Mouse (Mus musculus): ENCODE results near the gene Olfr90.
"Not testable (repeated sequence)": the region's sequence is repeated elsewhere in the genome, so short reads cannot be mapped to it uniquely, and the experiment has no call there.

The Olfr90 gene

DNA sequence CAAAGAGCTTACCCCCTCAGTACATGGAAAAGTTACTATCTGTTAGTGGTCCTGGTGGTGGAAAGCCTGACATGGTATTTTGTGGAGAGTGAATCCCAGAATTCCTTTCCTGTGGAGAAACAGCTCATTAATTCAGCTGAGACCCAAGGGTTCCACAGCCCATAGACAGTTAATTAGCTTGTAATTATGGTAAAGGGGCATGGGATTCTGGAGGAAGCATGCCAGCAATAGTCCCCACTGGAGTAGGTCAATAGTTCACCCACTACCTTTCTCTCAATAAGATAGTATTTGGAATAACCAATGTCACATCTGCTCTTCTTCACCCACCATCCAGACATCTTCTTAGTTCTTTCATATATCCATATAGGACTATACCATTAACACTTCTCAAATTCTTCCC, at the start of gene Olfr90:
Gene Olfr90 (minus strand): TSS at position 101 of the 400 bp plus-strand sequence.
- DNase-seq, result no peak

- DNase-seq, result not testable (repeated sequence)
Observed at GRCm38 (mm10) chr17:37131366-37131765, 43.1 kb upstream of the Olfr90 start.

DNA sequence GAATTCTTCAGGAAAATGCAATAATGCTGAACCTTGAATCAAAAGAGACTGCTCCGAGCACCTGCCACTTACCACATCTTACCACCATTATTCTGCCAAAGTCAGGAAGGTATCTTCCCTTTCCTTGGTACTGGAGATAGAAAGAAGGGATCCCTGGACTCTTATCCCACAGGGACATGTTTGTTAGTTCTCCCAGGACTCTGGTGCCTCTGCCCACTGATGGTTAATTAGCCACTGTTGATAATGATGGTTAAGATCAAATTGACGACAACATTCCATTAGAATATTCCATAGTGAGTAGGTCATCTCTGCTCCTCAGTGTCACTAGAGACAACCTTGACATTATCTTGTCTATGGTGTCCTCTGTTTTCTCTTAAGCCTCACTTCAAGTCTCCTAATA, 31.7 kb upstream of the Olfr90 start, which contains the start of gene Olfr92:
Gene Olfr92 (minus strand): TSS at position 101 of the 400 bp plus-strand sequence.
- DNase-seq, result no peak

GRCm38 (mm10) chr17:37098178-37098577, 9.9 kb upstream of the Olfr90 start, which contains the start of gene Olfr91:
TSS of gene Olfr91 (minus strand) at chr17:37098278.
- no peak for DNase-seq

DNA sequence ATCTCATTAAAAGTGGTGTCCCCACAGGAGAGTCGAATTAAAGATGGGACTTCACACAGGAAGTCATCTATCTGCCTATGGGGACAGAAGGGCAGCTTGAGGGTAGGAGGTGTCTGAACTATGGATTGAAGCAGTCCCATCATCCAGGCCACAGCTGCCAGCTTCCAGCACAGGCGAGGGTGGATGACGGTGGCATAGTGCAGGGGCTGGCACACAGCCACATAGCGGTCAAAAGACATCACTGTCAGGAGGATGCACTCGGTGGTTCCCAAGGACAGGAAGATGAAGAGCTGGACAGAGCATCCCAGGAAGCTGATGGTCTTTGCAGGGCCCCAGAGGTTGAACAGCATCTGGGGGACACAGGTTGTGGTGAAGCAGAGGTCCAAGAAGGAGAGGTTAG, 5.0 kb upstream of the Olfr90 start:
- no peak for DNase-seq

GRCm38 (mm10) chr17:37092198-37092597, 3.9 kb upstream of the Olfr90 start:
- no peak for DNase-seq

DNA sequence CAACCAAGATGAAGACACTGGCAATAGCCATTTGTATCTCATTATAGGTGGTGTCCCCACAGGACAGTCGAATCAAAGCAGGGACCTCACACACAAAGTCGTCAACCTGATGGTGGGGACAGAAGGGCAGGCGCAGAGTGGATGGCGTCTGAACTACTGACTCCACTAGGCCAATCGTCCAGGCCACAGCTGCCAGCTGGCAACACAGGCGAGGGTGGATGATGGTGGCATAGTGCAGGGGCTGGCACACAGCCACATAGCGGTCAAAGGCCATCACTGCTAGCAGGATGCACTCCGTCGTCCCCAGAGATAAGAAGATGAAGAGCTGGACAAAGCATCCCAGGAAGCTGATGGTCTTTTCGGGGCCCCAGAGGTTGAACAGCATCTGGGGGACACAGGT, 2.8 kb downstream of the Olfr90 start:
- no peak for DNase-seq

DNA sequence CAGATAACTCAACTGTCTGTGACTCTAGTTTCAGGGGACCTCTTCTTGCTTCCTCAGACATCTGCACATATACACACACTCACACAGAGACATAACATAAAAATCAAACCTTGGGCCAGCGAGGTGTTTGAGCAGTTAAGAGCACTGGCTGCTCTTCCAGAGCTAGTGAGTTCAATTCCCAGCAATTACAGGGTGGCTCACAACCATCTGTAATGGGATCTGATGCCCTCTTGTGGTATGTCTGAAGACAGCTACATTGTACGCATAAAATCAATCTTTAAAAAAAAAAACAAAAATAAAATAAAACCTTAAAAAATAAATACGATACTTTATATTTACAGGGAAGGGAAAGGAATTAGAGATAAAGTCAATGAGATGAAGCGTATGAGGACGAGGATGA, 3.7 kb downstream of the Olfr90 start:
- DNase-seq, result no peak

- DNase-seq, result peak; percentile 49
Observed at GRCm38 (mm10) chr17:37083327-37083726, 5.0 kb downstream of the Olfr90 start.

- DNase-seq, result no peak
Observed at GRCm38 (mm10) chr17:37081659-37082058, 6.6 kb downstream of the Olfr90 start.

- peak; percentile 56 for DNase-seq
Observed at GRCm38 (mm10) chr17:37080119-37080518, 8.2 kb downstream of the Olfr90 start.

GRCm38 (mm10) chr17:37078990-37079389, 9.3 kb downstream of the Olfr90 start:
- DNase-seq, result no peak

DNA sequence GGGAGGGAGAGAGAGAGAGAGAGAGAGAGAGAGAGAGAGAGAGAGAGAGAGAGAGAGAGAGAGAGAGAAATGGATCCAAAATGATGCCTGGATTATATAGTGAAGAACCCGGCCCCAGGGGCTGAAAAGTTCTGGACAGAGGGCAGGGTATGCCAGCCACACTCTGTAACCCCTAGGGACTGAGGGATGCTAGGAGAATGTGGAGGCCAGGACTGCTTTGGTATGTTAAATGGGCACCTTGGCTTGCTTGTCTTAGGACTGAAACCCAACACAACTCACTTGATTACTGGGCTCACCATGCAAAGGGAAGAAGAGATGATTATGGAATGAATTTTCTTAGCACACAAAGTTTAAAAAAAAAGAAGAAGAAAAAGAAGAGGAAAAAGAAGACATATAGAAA, 10.1 kb downstream of the Olfr90 start:
- no peak for DNase-seq

- DNase-seq, result no peak
Observed at GRCm38 (mm10) chr17:37075766-37076165, 12.5 kb downstream of the Olfr90 start.

DNA sequence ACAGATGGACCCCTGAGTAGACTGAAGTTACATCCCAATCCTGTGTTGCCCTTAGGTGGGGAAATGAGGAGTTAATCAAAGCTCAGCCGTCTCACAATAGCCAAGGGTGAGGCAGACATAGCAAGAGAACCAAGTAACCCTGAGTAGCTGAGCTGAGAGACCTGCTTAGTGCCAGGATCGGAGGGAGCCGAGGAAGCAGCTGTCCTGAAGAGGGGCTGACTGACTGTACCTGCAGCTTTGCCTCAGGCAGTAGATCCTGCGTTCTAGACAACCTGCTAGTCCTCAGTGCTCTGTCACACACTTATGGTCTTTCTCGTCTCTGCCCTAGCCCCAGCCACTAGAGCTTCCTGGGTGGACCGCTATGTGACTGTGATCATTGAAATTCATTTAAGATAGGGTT, 13.1 kb downstream of the Olfr90 start:
- no peak for DNase-seq

DNA sequence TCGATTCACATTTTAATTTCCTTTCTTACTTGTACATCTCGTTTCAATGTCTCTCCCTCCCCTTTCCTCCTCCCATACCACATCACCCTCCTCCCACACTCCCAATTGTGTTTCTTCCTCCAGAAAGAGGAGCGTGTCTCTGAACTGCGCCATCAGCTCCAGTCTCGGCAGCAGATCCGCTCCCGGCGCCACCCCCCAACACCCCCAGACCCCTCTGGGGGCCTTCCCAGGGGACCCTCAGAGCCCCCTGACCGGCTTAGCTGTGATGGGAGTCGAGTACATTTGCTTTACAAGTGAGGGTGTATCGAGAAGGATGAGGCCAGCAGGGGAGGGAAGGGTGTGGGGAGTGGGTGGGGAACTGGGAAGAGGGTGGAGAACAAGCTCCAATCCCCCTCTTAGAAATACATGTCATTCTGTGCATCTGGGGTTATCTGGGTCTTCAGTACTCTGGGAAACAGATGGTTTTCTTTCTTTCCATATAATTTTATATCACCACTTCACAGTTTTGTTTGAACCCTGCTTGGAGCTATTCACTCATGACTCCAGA, 15.5 kb downstream of the Olfr90 start:
- DNase-seq, result no peak

DNA sequence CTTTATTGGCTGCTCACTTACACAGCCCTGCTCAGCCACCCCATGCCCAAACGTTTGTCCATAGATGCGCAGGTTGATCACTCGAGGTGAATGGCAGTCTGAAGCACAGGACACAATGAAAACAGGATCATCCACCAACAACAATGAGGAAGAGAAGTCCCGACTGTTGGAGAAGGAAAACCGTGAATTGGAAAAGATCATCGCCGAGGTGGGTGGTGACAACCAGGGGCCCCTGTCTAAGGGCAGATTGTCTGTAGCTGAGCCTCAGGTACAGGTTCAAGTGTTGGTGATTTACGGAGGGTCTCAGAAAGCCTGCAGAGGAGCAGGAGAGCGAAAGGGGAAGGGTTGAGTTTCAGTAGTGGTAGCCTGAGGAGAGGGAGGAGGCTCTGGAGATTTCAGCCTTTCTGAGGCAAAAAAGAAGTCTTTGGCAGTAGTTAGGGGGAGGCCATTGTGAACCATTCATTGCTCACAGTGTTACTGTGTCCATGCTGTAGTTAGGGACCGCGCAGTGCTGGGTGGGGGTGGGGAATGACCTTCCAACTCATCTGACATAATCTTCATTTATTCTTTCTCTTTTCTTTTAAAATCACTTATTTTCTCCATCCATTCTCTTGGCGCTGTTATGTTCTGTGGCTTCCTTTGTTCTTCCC, 16.1 kb downstream of the Olfr90 start:
- no peak for DNase-seq

DNA sequence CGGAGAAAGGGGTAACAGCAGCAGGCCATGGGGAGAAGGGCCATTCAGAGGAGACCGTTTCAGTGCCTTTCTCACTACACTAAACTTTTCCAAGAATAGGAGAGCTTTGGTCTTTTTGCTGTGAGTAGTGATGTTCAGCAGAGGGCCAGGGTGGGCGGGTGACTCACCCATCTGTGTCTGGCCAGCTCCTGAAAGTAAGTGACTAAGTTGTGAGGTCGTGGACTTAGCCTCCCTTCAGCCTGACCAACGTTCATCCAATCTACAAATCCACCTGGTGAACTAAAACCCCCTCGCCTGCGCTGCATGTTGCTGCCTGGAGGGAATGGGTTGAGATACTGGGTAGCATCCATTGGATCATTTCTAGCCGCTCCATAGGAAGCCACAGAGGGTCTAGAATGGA, 18.2 kb downstream of the Olfr90 start:
- no peak for DNase-seq

GRCm38 (mm10) chr17:37067861-37068260, 20.4 kb downstream of the Olfr90 start:
- DNase-seq, result no peak

DNA sequence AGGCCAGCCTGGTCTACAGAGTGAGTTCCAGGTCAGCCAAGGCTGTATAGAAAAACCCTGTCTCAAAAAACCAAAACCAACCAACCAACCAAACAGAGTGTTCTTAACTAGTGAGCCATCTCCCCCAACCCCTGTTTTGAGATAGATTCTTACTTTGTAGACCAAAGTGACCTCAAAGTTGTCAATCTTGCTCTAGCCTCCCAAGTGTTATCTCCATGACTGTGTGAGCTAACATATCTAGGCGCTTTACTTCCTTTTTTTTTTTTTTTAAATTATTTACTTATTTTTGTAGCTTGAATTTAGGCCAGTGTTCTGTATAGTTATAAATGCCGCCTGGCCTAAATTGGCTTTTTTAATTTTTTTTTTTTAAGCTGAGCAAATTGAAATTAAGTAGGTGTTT, 22.3 kb downstream of the Olfr90 start:
- no peak for DNase-seq

GRCm38 (mm10) chr17:37063686-37064495, 24.4 kb downstream of the Olfr90 start:
- DNase-seq, result no peak

DNA sequence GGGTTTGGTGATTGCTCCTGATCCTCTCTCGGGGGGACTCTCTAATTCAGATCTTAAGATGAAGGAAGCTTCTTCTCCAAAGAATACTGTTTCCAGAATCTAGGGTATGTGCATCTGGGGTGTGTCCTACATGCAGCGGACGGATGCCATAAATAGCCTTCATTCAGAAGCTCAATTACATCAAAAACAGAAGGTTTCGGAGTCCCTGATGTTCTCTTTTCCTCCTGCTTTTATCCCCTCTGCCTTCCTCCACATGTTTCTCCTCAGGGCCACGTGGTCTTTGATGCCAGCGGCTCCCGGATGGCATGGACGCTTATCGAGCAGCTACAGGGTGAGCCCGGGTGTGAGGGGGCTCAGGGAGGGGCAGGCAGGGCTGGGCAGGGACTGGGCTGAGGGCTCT, 25.2 kb downstream of the Olfr90 start:
- DNase-seq, result no peak

DNA sequence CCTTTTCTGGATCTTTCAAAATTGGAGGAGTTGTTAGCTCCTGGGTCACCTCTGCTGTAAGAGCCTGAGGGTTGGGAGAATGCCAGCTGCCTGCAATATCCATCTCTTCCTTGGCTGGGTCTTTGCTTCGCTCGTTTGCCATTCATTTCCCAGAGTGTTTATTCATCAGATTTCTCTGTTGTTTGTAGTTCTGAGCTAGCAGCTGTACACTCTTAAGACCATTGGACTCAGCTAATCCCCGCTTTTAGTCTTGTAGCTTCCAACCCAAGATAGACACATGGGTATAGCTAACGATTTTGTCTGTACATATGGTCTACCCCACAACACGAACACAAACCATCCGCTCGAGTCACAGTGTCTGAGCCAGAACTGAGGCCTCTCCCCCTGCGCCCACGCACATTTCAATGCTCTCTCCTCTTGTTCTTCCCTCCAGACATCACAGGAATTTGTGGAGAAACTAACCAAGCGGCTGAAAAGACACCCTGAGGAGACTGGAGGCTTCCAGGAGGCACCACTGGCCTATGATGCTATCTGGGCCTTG, 26.1 kb downstream of the Olfr90 start:
- DNase-seq, result no peak

DNA sequence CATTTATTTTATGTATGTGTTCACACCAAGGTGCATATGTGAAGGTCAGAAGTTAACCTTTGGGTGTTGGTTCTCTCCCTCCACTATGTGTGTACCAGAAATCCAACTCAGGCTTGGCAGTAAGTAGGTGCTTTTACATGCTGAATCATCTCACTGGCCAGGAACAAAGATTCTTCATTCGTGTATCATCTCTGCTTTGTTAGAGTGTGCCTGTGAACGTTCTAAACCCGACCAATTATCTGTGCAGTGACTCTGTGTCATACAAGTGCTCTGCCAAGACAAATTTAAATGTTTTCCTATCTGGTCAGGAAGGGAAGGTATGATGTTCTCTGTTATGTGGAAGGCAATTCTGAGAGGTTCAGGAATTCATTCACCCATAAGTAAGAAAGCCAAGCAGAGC, 26.9 kb downstream of the Olfr90 start:
- DNase-seq, result no peak

All from kidney, adult 9 months (tissue).